Mouse (Mus musculus) gastrocnemius, postnatal 4 days (tissue): Measurements from ENCODE around the gene Galnt15. TPM values are rescaled to one million over a fixed set of nuclear protein-coding genes. Genes with fewer than 3 reads are reported as not detected.
A peak's percentile ranks its signal among the peaks of the same experiment; 100 is the strongest.

Experiments
- DNase-seq, 2 experiments: peaks; one replicate each; pipeline ENCODE4 v3.0.0; 2021 to 2022; ENCODE audit warnings: low spot score in 2 of 2, mixed read lengths in 2 of 2
- total RNA-seq, 2 experiments: library from RNA; stranded (reverse); gene quantifications; 2 replicates each; pipeline ENCODE4 v1.2.3; 2021

The Galnt15 gene
- total RNA-seq, 2 experiments from 2014 or later: 4.4 to 5.5 TPM

- no peak for DNase-seq
These were observed 1.3 kb downstream of the Galnt15 start for GRCm38 (mm10) chr14:32030073-32030472.

- peak in 1 of 2 experiments; percentile 54 for DNase-seq
These were observed 3.7 kb downstream of the Galnt15 start for GRCm38 (mm10) chr14:32032522-32032921.

GRCm38 (mm10) chr14:32036482-32036881 is 7.7 kb downstream of the Galnt15 start:
- no peak for DNase-seq

GRCm38 (mm10) chr14:32037661-32038252 is 9.0 kb downstream of the Galnt15 start:
- DNase-seq: no peak

GRCm38 (mm10) chr14:32042108-32042507 is 13.3 kb downstream of the Galnt15 start:
- DNase-seq: no peak

GRCm38 (mm10) chr14:32046357-32046756 is 17.6 kb downstream of the Galnt15 start:
- peak in 1 of 2 experiments; percentile 23 for DNase-seq

- no peak for DNase-seq
These were observed 21.4 kb downstream of the Galnt15 start for GRCm38 (mm10) chr14:32050171-32050570.

GRCm38 (mm10) chr14:32053895-32054294 is 25.1 kb downstream of the Galnt15 start:
- DNase-seq: no peak

- DNase-seq: no peak
These were observed 26.0 kb downstream of the Galnt15 start for GRCm38 (mm10) chr14:32054788-32055187.

GRCm38 (mm10) chr14:32055781-32056180 is 27.0 kb downstream of the Galnt15 start:
- DNase-seq: no peak

GRCm38 (mm10) chr14:32056675-32057074 is 27.9 kb downstream of the Galnt15 start:
- no peak for DNase-seq

- no peak for DNase-seq
These were observed 28.9 kb downstream of the Galnt15 start for GRCm38 (mm10) chr14:32057664-32058063.

- DNase-seq: no peak
These were observed 32.6 kb downstream of the Galnt15 start for GRCm38 (mm10) chr14:32061398-32061797.

GRCm38 (mm10) chr14:32072807-32073206 is 44.0 kb downstream of the Galnt15 start:
- DNase-seq: no peak

- no peak for DNase-seq
These were observed 44.5 kb downstream of the Galnt15 start for GRCm38 (mm10) chr14:32073211-32073685.

GRCm38 (mm10) chr14:32073901-32074300 is 45.1 kb downstream of the Galnt15 start:
- no peak for DNase-seq

- peak in 1 of 2 experiments; percentile 60 for DNase-seq
These were observed 48.2 kb downstream of the Galnt15 start for GRCm38 (mm10) chr14:32076896-32077575.

GRCm38 (mm10) chr14:32081026-32081425 is 52.2 kb downstream of the Galnt15 start:
- DNase-seq: no peak

GRCm38 (mm10) chr14:32082891-32083290 is 54.1 kb downstream of the Galnt15 start:
- no peak for DNase-seq

GRCm38 (mm10) chr14:32083466-32083865 is 54.7 kb downstream of the Galnt15 start:
- no peak for DNase-seq

GRCm38 (mm10) chr14:32084761-32085485 is 56.1 kb downstream of the Galnt15 start, which contains the start of gene Oxnad1:
Gene Oxnad1, plus strand, starts transcription at chr14:32085374.
- no peak for DNase-seq
